Mouse (Mus musculus) frontal cortex, adult 2 months (tissue): ENCODE measurements at regions not wholly inside any gene's neighbourhood (a gene's known extent, or its start where the extent isn't known, plus 50 kb on each side); places are given as distances from the start of the nearest gene placed in this dataset.
"Not testable (repeated sequence)": the region's sequence is repeated elsewhere in the genome, so short reads cannot be mapped to it uniquely, and the experiment has no call there.

Experiments
- DNase-seq, 2 experiments: peaks; one replicate each; pipeline ENCODE4 v3.0.0; 2022; ENCODE audit warnings: low spot score in 1 of 2; ENCODE audit errors: extremely low spot score in 1 of 2

DNA sequence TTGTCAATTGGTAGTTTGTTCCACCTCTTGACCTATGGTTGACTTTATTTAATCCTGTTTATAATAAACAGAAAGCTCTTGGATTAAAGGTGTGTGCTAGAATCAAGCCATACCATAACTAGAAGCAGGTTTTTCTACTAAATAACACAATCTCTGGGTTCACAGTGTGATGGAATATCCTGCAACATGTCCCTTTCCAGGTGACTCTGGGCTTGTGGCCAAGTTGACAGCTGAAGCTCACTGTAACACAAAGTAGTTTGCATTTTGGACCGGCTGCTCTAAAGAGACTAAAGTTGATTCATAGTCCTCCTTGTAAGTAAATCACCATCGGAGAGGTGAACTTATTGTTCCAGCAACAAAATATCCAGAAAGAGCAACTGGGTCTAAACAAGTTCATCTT is 149.3 kb upstream of the Kctd3 start:
- peak in 1 of 2 experiments; percentile 32 for DNase-seq

DNA sequence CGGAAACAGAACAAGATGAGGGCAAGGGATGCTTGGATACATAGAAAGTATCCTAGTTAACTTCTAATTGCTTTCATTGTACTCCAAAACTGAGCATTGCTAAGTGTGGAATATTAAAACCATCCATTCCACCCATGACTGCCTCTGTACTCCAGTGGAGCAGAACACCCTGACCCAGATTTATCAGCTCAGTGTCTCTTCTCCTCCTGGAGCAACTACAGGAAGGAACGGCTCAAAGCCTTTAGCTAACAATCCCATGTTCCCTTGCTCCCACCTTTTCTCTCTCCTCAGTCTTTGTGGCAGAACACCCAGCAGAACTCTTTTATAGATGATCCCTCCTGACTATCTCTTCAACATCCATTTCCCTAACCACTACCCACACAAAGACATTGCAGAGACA is 146.7 kb upstream of the Kctd3 start:
- DNase-seq = no peak

DNA sequence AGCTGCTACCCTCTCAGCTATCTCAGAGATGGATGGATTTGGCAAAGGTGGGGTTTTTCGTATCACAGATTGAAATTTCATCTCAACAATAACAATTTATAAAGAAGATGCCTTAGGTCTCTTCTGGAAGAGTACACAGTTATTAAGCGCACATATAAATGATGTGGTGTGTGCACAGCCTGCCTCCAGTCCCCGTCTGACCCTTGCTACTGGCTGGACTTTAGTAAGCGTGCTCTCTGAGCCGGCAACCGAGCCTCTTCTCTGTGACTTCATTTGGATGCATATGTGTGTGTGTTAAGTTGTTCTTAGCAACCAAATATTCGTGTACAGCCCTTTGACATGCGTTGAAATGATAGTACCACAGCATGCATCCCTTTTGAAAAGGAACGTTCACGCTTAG is 145.5 kb upstream of the Kctd3 start:
- no peak for DNase-seq

DNA sequence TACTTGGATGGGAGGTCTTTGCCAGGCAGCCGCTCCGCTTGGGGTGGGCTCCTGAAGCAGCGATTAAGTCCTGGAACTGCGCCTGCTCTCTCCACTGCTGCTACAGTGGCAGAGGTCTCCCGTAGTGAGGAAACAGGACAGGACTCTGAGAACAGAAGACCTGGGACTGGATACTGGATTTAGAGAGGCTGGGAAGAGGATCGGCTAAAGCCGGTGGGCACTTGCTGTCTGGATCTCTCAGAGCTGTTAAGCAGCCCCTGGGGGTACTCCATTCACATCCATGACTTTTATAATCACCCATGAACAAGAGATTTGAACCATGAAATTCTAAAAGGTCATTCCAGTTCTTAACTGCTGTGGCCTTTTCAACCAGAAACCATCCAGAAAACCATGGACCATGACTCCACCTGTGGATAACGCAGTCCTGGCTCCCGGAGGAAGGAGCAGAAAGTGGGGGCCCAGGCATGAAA is 135.4 kb upstream of the Kctd3 start:
- no peak for DNase-seq

DNA sequence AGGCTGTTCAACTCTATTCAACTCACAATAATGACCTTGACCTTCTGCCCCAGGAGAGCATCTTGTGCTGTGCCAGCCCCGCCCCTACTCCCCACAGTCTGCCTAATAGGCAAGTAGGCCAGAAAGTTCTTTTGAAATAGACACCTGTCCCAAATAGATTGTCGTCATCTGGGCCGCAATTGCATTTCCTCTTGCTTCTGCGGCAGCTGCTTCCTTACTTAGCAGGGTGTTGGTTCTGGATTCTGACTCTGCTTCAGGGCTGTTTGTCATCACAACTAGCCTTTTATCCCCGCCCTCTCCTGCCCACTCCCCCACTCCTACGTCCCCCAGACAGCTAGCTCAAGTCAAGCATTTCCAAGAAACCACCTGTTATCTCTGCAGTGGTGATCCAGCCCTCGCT is 134.9 kb upstream of the Kctd3 start:
- no peak for DNase-seq

DNA sequence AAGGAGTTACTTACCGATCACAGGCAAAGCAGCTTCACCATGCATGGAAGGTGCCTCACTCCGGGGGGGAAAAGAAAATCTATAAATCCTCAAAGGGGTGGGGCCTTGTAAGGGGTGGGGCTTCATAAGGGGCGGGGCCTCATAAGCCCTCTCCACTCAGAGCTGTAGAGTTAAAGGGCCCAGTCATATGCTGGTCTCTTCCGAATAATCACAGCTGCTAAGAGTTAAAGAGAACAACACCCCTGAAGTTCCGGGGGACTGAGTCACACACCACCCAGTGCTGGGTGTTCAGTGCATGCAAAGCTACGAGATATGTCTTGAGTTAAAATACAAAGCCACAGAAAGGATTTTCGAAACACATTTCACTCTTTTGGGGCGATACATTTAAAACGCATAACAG is 134.1 kb upstream of the Kctd3 start:
- no peak for DNase-seq

DNA sequence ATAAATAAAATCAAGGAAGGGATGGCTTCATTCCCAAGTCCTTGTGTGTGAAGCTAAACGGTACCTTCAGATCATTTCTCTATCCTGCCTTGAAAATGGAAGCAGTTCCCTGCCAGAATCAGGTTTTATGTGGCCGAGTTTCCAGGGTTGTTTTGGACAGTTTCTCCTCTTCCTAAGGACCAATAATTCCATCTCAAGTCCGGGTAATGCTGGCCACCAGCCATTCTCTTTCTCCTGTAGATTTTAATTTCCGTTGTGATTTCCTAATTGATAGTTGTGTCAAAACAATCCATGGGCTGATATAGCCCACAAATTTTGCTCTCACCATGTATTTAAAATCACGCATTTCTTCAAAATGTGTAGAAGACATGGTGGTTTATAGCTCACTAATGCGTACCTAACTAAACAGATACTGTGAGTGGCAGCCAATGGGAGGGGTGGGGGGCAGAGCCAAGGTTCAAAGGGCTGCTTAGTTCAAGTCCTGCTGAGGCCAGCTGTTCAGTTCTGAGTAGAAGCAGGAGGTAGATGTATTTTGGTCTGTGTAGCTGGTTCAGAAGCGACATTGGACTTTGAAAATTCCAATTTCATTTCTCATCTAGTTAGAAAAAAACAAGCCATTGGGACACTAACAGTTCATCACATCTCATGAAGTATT is 129.2 kb upstream of the Kctd3 start:
- no peak for DNase-seq

DNA sequence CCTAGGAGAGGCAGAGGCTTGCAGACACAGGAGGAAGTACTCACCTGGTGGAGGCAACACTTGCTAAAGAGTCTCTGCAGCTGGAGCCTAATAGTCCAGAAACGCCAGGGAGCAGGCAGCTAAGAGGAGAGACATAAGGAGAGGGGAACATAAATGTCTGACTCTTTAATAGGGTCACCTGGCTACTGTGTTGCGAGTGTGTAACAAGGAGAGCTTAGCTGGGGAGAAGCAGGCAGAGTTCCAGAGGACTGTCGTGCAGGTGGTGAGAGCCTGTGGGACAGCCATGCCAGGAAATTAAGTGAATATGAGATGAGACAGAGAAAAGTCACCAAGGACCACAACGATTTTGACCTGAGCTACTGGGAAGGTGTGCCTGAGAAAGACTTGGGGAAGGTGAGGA is 128.2 kb upstream of the Kctd3 start:
- no peak for DNase-seq

DNA sequence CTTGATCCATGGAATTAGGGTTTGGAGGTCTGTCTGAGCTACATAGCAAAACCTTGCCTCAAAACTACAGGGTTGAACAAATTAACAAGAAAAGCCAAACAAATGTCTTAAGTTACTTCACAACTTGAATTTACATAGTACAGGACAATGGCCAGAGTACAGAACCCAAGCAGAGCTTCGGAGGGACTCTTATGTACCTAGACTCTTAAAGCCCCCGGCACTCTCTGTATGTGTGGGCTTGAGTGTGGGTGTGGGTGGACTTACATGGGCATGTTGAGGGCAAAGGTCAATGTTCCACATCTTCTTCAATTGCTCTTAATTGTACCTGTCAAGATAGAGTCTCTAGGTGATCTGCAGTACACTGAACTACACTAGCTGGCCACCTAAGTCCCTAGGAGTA is 121.1 kb upstream of the Kctd3 start:
- no peak for DNase-seq

DNA sequence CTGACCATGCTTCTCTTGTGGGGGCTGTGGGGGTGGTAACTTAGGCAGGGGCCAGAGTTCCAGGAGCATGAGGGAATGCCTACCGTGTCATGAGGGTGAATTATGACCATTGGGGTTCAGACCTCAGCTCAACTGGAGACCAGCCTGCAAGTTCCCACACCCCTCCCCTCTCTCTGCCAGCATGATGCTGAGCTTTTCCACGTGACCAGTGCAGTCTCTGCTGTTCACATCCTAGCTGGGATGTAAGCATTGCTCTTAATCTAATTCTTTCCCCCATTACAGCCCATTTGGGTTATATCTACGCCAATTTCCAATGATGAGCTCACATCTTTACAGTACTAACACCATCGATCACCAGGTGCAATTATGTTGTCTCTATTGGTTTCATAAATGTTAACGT is 120.6 kb upstream of the Kctd3 start:
- not testable (repeated sequence) for DNase-seq

DNA sequence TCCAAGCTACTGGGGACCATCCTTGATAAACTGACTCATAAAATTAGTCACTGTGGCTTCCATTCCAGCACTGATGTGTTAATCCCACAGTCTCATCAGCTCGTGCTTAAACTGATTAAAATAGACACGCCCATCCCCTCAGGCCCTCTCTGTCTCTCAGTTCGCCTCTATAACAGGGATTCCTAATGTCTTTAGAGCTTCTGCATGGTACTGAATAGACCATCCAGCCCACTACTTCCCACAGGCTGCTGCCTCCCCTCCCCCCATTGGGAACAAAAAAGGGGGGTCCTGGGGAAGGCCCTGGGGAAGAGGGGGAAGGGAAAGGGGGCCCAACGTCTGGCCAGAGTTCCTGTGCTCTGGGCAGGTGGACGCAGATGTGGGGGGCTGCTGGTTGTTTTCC is 119.7 kb upstream of the Kctd3 start:
- DNase-seq = no peak

DNA sequence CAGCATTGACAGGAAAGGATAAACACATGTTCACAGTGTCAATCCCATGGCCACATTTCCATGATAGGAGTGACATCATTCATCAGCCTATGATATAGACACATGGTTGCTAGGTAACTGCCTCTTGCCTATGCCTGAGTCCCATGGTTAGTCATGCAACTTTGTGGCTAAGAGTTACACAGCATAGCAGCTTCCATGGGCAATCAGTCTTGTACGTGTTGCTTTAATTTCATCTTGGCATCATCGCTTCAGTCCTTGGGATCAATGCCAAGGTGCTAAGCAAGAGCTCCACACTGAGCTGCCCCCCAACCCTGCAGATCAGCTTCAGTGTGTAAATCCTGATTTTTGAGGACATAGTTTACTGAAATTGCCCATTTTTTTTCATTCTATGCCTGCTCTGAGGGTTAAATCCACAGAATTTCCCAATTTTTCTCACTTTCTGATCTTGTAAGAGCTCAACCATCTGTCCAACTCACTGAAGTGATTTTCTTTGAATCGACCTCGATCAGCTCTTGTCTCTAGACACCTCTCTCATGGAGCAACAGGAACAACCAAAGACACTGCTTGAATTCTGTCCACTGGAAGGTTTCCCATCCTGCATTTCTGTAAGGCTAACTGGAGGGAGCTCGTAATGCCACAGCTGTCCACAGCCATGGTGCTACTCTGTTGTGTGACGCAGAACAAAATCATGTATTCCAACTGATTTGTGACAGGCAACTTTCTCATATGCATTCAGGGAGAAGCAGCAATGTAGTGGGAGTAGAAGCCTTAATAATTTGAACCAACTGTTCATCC is 112.5 kb upstream of the Kctd3 start:
- DNase-seq = peak in 1 of 2 experiments; percentile 15

DNA sequence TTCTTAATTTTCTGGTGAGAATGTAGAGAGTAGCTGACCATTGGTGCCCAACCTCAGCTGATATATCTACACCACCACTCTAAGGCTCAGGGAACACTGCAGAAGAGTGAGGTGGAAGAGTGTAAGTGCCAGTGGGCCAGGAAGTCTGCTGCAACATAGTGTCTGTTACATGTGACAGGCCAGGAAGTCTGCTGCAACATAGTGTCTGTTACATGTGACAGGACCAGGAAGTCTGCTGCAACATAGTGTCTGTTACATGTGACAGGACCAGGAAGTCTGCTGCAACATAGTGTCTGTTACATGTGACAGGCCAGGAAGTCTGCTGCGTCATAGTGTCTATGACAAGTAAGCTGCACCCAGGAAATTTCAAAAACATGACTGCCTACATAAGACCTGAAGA is 111.4 kb upstream of the Kctd3 start:
- not testable (repeated sequence) for DNase-seq

DNA sequence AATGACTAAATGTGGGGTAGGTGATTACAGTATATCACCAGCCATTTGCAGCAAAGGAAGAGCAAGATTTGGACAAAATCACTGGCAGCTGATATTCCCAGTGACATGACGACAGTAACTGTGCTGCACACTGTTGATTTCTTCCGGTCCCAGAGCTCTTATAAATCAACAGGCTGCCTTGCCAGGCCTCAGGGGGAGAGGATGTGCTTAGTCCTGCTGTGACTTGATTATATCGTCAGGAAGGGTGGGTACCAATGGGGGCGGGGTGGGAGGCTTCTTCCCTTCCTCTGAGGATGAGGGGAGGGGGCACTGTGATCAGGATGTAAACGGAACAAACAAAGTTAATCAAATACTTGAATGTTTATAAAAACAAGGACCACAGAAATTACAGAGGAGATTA is 110.9 kb upstream of the Kctd3 start:
- no peak for DNase-seq

DNA sequence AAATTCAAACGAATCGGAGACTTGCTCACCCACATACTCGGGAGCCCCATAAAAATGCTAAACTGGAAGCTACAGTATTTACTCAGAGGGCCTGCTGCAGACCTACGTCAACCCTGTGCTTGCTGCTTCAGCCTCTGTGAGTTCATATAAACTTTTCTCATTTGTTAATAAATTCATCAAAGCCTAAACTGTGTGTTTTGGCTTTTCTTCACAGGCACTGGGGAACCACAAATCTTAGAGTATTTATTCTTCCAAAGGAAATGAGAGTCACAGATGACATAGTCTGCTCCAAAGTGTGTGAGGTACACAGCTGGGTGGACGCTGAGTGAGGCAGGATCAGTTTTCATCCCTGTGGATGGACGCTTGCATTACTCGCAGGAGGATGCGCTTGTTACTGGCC is 108.3 kb upstream of the Kctd3 start:
- DNase-seq = no peak

DNA sequence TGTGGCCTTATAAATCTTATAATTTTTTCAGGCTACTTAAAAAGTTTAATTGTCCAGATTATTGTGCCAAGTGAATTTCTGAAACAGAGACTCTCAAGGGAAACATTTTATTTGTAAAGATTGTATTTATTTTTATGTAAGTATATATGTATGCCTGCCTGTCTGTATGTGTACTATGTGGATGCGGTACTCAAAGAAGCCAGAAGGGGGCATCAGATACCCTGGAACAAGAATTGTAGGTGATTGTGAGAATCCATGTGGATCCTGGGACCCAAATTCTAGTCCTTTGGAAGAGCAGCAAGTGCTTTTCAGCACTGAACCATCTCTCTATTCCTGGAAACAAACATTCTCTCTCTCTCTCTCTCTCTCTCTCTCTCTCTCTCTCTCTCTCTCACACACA is 107.6 kb upstream of the Kctd3 start:
- no peak for DNase-seq

DNA sequence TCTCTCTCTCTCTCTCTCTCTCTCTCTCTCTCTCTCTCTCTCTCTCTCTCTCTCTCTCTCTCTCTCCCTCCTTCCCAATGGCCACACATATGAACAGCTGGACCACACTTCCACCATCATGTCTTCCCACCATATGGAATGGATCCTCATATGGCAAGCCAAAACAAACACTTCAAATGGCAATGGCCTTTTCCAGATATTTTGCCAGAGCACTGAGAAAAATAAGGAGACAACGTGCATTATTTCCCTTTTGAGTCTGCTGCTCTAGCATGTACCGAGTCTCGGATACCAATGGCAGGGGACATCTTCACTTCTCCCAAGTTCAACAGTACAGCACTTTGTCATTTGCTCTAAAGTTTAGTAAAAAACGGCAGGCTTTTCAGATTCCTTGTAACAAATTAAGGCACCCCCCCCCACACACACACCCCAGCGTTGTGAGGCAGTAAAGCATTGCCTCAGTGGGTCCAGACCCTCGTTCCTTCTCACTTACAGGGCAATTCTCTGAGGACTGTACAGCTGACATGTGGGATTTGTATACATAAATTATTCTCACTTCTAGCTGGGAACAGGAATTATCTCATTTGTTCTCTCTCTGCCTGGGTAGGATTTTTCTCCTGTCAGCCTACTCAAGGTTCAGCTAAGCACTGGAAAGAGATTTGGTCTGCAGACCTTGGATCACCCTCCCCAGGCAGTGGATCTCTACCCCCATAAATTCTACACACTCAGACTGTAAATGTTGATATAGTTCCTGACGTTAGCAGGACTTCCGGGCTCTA is 100.8 kb upstream of the Kctd3 start:
- DNase-seq = no peak

DNA sequence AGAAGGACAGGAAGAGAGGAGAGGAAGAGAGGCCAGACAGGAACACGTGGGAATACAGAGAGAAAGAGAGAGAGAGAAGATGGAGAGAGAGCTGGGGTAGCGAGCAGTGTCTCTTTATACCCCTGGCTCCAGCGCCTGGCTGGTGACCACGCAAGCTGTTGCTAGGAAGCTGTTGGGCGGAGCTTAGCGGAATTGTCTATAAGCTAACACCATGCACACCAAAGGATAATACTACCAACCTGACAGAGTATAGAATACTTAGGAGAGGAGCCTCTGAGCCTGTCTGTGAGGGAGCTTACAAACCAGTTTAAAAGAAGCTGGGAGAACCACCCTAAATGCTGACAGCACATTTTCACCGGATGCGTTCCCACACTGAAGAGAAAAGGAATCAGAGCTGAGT is 100.2 kb upstream of the Kctd3 start:
- DNase-seq = peak in 1 of 2 experiments; percentile 45

DNA sequence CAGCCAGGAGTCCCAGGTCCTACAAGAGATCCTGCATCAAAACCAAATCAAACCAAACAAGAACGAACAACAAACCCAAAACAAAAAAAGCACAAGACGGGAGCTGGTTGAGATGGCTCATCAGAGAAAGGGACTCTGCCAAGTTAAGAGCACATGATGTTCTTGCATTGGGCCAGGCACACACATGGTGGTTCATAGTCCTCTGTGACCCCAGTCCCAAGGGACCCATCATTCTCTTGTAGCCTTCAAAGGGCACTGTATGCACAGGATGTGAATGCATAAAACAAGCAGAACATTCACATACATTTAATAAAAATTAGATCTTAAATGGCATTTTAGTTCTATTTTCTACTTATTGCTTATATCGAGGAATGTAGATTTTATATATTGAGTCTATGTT is 99.5 kb upstream of the Kctd3 start:
- DNase-seq = no peak

DNA sequence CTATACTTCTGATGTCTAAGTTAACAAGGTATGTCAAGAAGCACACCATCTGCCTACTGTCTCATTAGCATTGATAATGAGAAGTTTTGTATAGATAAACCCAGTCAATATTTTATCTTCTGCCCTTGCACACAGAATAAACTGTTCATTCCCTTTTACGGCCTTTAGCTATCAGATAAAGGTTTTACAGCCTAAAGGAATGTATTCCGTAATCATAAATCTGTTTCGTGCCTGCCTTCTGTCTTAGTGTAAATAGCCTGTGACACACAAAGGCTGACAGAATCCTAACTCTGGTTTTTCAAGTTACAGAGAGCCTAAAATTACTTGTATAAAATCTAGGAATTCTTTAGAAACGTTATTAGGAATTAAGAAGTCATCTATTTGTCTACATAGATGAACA is 97.6 kb upstream of the Kctd3 start:
- DNase-seq = no peak

DNA sequence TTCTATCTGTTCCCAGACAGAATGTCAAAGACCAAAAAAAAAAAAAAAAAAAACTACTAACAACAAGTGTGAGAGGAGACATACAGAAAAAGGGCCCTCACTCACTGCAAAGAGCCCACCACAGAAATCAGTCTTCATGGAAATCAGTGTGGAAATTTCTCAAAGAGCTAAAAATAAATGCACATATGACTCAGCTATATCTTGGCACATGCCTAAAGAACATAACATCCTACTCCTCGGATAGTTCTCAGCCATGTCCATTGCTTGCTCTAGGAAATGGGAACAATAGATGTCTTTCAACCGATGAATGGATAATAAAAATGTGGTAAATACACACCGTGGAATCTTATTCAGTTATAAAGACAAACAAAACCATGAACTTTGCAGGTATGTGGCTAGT is 95.1 kb upstream of the Kctd3 start:
- DNase-seq = no peak

DNA sequence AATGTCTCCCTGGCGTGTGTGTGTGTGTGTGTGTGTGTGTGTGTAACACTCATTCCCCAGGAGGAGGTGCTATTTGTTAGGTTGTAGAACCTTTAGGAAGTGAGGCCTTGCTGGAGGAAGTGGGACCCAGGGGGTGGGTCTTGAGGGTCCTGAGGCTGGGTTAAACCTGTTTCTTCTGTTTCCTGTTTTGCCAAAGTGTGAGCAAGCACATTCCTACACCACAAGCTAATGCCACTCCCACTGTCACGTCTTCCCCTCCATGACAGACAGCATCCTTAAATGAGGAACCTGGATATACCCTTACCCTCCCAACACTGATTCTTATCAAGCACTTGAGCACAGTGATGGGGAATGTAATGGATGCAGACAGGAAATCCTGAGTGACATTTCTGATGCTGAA is 91.5 kb upstream of the Kctd3 start:
- DNase-seq = no peak
